Mouse (Mus musculus): ENCODE results near the gene Cd96. TPM values are rescaled to one million over a fixed set of nuclear protein-coding genes. Genes with fewer than 3 reads are reported as not detected.

Gene Cd96
- polyA plus RNA-seq (2014; fragmentation: Illumina TruSeq; extraction: RNeasy Lipid Tissue Mini Kit (QIAGEN cat#74804); ENCODE audit: low read depth, low replicate concordance): not detected

DNA sequence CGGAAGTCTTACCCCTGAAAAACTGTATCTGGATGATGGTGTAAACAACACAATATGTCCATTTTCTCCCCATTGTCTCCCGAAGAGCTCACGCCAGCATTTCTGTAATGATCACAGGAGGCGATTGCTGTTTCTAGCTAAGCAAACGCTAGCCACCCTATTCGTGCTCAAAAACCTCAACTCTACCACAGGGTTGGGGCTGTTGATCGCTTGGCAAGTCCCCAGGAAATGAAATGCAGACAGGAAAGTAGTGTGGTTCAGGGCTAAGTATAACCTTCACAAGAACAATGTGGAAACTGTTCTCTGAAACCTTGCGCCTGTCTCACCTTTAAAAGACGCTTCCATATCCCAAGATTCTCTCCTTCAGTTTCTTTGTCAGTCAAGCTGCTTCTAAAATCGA lies at the start of gene Cd96:
Gene Cd96 (minus strand): TSS at position 232 of the 400 bp plus-strand sequence.

DNA sequence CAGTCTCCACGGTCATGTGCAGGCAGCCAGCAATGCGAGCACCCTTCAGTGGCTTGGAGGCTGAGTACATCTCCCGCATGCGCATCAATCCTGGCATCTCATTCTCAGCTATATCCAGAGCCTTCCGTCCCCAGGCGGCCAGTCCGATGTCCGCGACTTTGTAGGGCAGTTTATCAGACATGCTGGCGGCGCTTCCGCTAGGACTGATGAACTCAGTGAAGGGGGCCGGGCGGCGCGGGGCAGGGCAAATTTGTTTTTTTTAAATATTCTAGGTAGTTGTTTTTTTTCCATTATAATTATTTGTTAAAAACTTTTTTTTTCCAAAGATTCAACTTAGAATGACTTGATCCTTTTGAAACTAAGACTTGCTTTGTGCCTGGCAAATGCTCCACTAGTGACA lies 34.8 kb upstream of the Cd96 start, which contains the start of gene Gm4737:
Gene Gm4737 (minus strand): TSS at position 246 of the 400 bp plus-strand sequence.

DNA sequence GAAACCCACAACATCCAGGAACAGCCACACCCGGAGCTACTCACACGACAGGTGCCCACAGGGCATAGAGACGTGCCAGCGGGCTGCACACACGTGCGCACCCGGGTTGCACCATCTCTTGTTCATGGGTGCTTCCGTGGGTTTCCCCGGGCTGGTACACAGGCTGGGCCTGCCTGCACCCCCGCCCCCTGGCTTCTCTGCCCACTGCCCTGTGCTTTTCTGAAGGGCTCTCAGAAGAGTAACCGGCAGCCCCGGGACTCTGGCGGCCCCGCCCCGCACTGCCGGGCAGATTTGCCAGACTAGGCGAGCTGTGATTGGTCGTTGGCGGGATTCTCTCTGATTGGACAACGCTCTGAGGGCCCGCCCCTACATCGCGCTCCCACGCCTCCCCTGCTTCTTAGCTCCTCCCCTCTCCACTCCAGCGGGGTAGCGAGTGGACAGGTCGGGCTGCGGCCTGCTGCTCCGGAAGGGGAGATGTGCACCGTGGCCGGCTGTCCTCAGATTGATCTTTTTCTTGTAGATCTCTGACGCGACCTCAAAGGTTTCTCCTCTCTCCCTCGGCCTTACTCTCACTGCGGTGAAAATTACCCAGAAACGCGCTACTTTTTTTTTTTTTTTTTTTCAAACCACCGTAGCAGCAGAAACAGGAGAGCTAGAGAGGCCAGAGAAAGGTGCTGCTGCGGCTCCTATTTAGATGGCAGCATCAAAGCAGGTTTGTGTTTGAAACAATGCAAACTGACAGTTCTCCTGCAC lies 109.7 kb downstream of the Cd96 start, which contains the start of gene Plcxd2:
Gene Plcxd2 (minus strand): TSS at position 66 of the 753 bp plus-strand sequence.

Other genes with a start within 250 kb of the Cd96 start
- 206 TPM for gene Phldb2, start 166.7 kb downstream of the Cd96 start, polyA plus RNA-seq (2014; fragmentation: Illumina TruSeq; extraction: RNeasy Lipid Tissue Mini Kit (QIAGEN cat#74804); ENCODE audit: low read depth, low replicate concordance)
- 5.5 TPM for gene Plcxd2, start 110.0 kb downstream of the Cd96 start, polyA plus RNA-seq (2014; fragmentation: Illumina TruSeq; extraction: RNeasy Lipid Tissue Mini Kit (QIAGEN cat#74804); ENCODE audit: low read depth, low replicate concordance)
- gene Gm4737, start 34.8 kb upstream of the Cd96 start, polyA plus RNA-seq (2014; fragmentation: Illumina TruSeq; extraction: RNeasy Lipid Tissue Mini Kit (QIAGEN cat#74804); ENCODE audit: low read depth, low replicate concordance): 9.0 TPM